Mouse (Mus musculus): ENCODE results near the gene Neu1. TPM values are rescaled to one million over a fixed set of nuclear protein-coding genes. Genes with fewer than 3 reads are reported as not detected.
"Not testable (repeated sequence)": the region's sequence is repeated elsewhere in the genome, so short reads cannot be mapped to it uniquely, and the experiment has no call there.

Gene Neu1
- polyA plus RNA-seq, 1 experiment from 2014 or later = 22.7 TPM

DNA sequence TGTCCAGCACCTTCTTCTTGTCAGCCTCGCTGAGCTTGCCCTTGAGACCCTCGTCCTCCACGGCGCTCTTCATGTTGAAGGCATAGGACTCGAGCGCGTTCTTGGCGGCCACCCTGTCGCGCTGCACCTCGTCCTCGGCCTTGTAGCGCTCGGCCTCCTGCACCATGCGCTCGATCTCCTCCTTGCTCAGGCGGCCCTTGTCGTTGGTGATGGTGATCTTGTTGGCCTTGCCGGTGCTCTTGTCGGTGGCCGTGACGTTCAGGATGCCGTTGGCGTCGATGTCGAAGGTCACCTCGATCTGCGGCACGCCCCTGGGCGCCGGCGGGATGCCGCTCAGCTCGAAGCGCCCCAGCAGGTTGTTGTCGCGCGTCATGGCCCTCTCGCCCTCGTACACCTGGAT lies 26.2 kb downstream of the Neu1 start:
- H3K4me2 ChIP-seq (replicated peaks) = peak overlapping the region; percentile 21; the same call in 1 of the 2 replicates

GRCm38 (mm10) chr17:34957966-34958365 lies 26.9 kb downstream of the Neu1 start:
- not testable (repeated sequence) for H3K36me3 ChIP-seq; ATAC-seq (ENCODE audit: insufficient number of reproducible peaks, low FRiP score, low TSS enrichment, low read depth); H3K27ac ChIP-seq (replicated peaks); H3K27me3 ChIP-seq; H3K9ac ChIP-seq; H3K4me3 ChIP-seq (replicated peaks); H3K4me1 ChIP-seq; H3K9me3 ChIP-seq (replicated peaks); H3K4me2 ChIP-seq (replicated peaks)
- WGBS = 32% methylated on average over 29 of the region's 40 CpGs

More for the DNA sequence above, 26.2 kb downstream of the Neu1 start:
- H3K9me3 ChIP-seq (replicated peaks); H3K27me3 ChIP-seq; H3K36me3 ChIP-seq; H3K9ac ChIP-seq; H3K27ac ChIP-seq (replicated peaks); ATAC-seq (ENCODE audit: insufficient number of reproducible peaks, low FRiP score, low TSS enrichment, low read depth); H3K4me3 ChIP-seq (replicated peaks); H3K4me1 ChIP-seq: not testable (repeated sequence)
- WGBS = 16% methylated on average over 38 of the region's 40 CpGs

DNA sequence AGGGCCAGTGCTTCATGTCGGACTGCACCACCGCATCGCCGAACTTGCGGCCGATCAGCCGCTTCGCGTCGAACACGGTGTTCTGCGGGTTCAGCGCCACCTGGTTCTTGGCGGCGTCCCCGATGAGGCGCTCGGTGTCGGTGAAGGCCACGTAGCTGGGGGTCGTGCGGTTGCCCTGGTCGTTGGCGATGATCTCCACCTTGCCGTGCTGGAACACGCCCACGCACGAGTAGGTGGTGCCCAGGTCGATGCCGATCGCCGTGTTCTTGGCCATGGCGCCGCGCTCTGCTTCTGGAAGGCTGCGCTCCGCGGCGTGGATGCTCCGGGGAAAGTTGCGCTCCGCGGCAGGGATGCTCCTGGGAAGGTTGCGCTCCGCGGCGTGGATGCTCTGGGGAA lies 27.7 kb downstream of the Neu1 start:
- H3K27me3 ChIP-seq; H3K9ac ChIP-seq; H3K36me3 ChIP-seq; H3K27ac ChIP-seq (replicated peaks); H3K9me3 ChIP-seq (replicated peaks); H3K4me1 ChIP-seq: not testable (repeated sequence)
- H3K4me3 ChIP-seq (replicated peaks) = peak overlapping the region; percentile 57
- WGBS = under 1% methylated on average over 32 of the region's 47 CpGs
- H3K4me2 ChIP-seq (replicated peaks) = peak overlapping the region; percentile 56
- ATAC-seq (ENCODE audit: insufficient number of reproducible peaks, low FRiP score, low TSS enrichment, low read depth) = peak; percentile 2; the same call in 1 of the 2 replicates

DNA sequence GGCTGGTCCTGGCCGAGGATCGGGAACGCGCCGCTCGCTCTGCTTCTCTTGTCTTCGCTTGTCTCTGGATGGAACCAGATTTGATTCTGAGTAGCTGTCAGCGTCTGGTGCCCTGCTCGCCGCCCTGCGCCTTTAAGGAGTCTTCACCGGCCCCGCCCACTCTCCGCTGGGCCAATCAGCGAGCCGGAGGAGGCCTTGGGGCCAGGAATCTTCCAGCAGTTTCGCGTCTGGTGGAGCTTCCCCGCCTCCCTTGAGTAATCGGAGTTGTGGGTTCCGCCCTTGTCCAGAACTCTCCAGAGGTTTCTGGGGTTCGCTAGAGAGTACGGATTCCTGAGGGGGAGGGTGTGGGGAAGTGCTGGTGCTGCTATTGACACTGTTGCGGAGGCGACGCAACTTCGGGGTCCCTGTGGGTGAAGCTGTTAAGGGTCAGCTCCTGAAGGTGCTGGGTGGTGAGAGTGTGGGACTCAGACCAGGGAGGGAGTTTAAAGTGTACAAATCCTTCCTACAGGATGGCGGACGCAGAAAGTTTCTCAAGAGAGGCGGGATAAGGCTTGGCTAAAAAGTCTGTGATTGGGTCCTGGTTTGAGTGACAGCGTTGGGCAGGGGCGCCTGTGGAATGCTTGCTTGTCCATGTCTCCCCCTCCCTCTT lies 28.2 kb downstream of the Neu1 start, which contains the start of gene Hspa1b:
TSS of gene Hspa1b (minus strand) at position 109 of the 649 bp plus-strand sequence.
- H3K4me1 ChIP-seq; H3K36me3 ChIP-seq; H3K27me3 ChIP-seq; H3K9me3 ChIP-seq (replicated peaks): not testable (repeated sequence)
- Histone ChIP-seq H3K9ac (peak within 1 kb of the TSS; percentile 41), H3K27ac (replicated peaks) (peak within 1 kb of the TSS; percentile 99), H3K4me2 (replicated peaks) (peak within 1 kb of the TSS; percentile 56), H3K4me3 (replicated peaks) (peak within 1 kb of the TSS; percentile 57)
- peak; percentile 92 for ATAC-seq (ENCODE audit: insufficient number of reproducible peaks, low FRiP score, low TSS enrichment, low read depth)
- WGBS = 0% methylated on average over 30 of the region's 32 CpGs

- no peak; the same call in 1 of the 2 replicates for ATAC-seq (ENCODE audit: insufficient number of reproducible peaks, low FRiP score, low TSS enrichment, low read depth)
Observed at GRCm38 (mm10) chr17:34959881-34960515, 28.9 kb downstream of the Neu1 start.

GRCm38 (mm10) chr17:34960702-34961493 lies 29.8 kb downstream of the Neu1 start:
- Histone ChIP-seq H3K27me3 (no peaks in the 10 kb centered on the region), H3K4me3 (replicated peaks) (no peak overlapping the region), H3K9me3 (replicated peaks) (no peaks in the 10 kb centered on the region), H3K4me2 (replicated peaks) (no peak overlapping the region), H3K4me1 (peaks cover 24% of the 10 kb centered on the region), H3K9ac (no peak overlapping the region), H3K27ac (replicated peaks) (peak overlapping the region; percentile 99), H3K36me3 (no peaks in the 10 kb centered on the region)
- ATAC-seq (ENCODE audit: insufficient number of reproducible peaks, low FRiP score, low TSS enrichment, low read depth) = no peak

More at GRCm38 (mm10) chr17:34959881-34960515, 28.9 kb downstream of the Neu1 start:
- WGBS = 12% methylated on average over 12 of the region's 12 CpGs
- Histone ChIP-seq H3K4me3 (replicated peaks) (peak overlapping the region; percentile 57), H3K9me3 (replicated peaks) (no peaks in the 10 kb centered on the region), H3K9ac (peak overlapping the region; percentile 41; the same call in 1 of the 2 replicates), H3K27ac (replicated peaks) (peak overlapping the region; percentile 99), H3K36me3 (no peaks in the 10 kb centered on the region), H3K4me1 (peaks cover 17% of the 10 kb centered on the region), H3K27me3 (no peaks in the 10 kb centered on the region), H3K4me2 (replicated peaks) (peak overlapping the region; percentile 56)

GRCm38 (mm10) chr17:34962125-34962524 lies 31.1 kb downstream of the Neu1 start:
- ATAC-seq (ENCODE audit: insufficient number of reproducible peaks, low FRiP score, low TSS enrichment, low read depth) = no peak
- no peak overlapping the region for H3K4me2 ChIP-seq (replicated peaks)
- H3K4me1 ChIP-seq = peaks cover 24% of the 10 kb centered on the region
- WGBS = 20% methylated on average over 3 of the region's 3 CpGs
- H3K4me3 ChIP-seq (replicated peaks) = no peak overlapping the region
- H3K36me3 ChIP-seq = no peaks in the 10 kb centered on the region
- no peaks in the 10 kb centered on the region for H3K9me3 ChIP-seq (replicated peaks)
- H3K9ac ChIP-seq = no peak overlapping the region
- peak overlapping the region; percentile 99 for H3K27ac ChIP-seq (replicated peaks)
- no peaks in the 10 kb centered on the region for H3K27me3 ChIP-seq

DNA sequence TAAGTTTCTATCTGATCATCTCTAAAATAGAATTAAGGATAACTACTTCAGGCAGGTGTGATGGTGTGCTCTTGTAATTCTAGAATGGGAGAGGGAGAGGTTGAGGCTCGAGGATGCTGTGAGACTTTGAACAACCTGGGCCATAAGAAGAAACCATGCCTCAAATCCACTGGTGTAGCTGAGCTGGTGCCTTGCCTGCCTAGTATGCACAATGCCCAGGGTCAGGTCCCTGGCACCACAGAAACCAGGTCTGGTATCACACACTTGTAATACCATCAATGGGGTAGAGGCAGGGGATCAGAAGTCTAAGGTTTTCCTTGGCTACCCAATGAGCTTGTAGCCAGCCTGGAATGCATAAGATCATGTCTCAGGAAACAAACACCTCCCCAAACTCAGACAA lies 31.8 kb downstream of the Neu1 start:
- Histone ChIP-seq H3K9me3 (replicated peaks) (no peaks in the 10 kb centered on the region), H3K27me3 (0 out of 2 replicates have a peak, but pooled peaks cover 5% of the 10 kb centered on the region), H3K27ac (replicated peaks) (peak overlapping the region; percentile 36), H3K4me1 (peaks cover 24% of the 10 kb centered on the region), H3K4me2 (replicated peaks) (no peak overlapping the region), H3K36me3 (no peaks in the 10 kb centered on the region), H3K4me3 (replicated peaks) (no peak overlapping the region), H3K9ac (no peak overlapping the region)
- WGBS = 36% methylated on average over 1 of the region's 1 CpGs
- ATAC-seq (ENCODE audit: insufficient number of reproducible peaks, low FRiP score, low TSS enrichment, low read depth) = no peak

GRCm38 (mm10) chr17:34964640-34965049 lies 33.6 kb downstream of the Neu1 start:
- no peak overlapping the region for H3K9ac ChIP-seq
- WGBS = 26% methylated on average over 1 of the region's 1 CpGs
- ATAC-seq (ENCODE audit: insufficient number of reproducible peaks, low FRiP score, low TSS enrichment, low read depth) = no peak
- H3K4me3 ChIP-seq (replicated peaks) = no peak overlapping the region
- H3K9me3 ChIP-seq (replicated peaks) = no peaks in the 10 kb centered on the region
- H3K36me3 ChIP-seq = no peaks in the 10 kb centered on the region
- peak overlapping the region; percentile 74 for H3K27ac ChIP-seq (replicated peaks)
- H3K4me1 ChIP-seq = peaks cover 27% of the 10 kb centered on the region
- H3K27me3 ChIP-seq = peaks cover 22% of the 10 kb centered on the region
- H3K4me2 ChIP-seq (replicated peaks) = no peak overlapping the region

DNA sequence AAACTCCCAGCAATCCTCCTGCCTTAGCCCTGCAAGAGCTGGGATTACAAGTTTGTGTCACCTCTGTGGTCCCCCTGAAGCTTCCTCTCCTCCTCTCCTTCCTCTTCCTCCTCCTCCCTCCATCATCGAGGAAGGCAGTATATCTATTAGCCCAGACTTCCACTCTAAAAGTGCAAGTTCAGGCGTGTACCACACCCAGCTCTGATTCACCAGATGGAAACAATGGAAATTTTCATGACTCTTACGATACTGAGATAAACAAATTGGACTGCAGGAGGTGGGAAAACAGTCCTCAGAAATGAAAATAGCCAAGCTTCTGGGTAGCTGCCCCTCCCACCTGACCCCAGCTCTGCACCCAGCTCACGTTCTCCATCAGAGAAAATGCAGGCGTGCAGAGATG lies 34.6 kb downstream of the Neu1 start:
- H3K27ac ChIP-seq (replicated peaks) = peak overlapping the region; percentile 74
- peaks cover 18% of the 10 kb centered on the region; the same call in 1 of the 2 replicates for H3K4me1 ChIP-seq
- no peak overlapping the region for H3K4me3 ChIP-seq (replicated peaks)
- no peak overlapping the region for H3K9ac ChIP-seq
- H3K4me2 ChIP-seq (replicated peaks) = no peak overlapping the region
- WGBS = 55% methylated on average over 5 of the region's 5 CpGs
- ATAC-seq (ENCODE audit: insufficient number of reproducible peaks, low FRiP score, low TSS enrichment, low read depth) = no peak
- peaks cover 25% of the 10 kb centered on the region for H3K27me3 ChIP-seq
- no peaks in the 10 kb centered on the region for H3K9me3 ChIP-seq (replicated peaks)
- no peaks in the 10 kb centered on the region for H3K36me3 ChIP-seq

DNA sequence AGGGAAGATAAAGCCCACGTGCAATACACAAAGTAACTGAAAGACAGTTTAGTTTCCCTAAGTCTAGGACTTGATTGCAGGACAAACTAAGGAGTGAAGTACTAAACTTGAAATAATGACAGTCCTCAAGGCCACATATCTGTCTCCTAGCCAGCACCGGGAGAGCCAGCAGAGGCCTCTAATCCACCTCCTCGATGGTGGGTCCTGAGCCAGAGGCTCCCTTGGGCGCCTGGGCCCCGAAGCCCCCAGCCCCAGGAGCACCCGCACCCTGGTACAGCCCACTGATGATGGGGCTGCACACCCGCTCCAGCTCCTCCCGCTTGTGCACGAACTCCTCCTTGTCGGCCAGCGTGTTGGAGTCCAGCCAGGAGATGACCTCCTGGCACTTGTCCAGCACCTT lies 38.8 kb downstream of the Neu1 start, which contains the start of gene Gm20481:
TSS of gene Gm20481 (plus strand) at position 91 of the 400 bp plus-strand sequence.
- not testable (repeated sequence) for ATAC-seq (ENCODE audit: insufficient number of reproducible peaks, low FRiP score, low TSS enrichment, low read depth); H3K9me3 ChIP-seq (replicated peaks); H3K9ac ChIP-seq; H3K27ac ChIP-seq (replicated peaks); H3K36me3 ChIP-seq; H3K4me2 ChIP-seq (replicated peaks); H3K4me3 ChIP-seq (replicated peaks)
- peaks cover 19% of the 10 kb centered on the region for H3K4me1 ChIP-seq
- WGBS = 67% methylated on average over 8 of the region's 11 CpGs
- H3K27me3 ChIP-seq = peaks cover 25% of the 10 kb centered on the region

Data from embryonic facial prominence, embryonic 15.5 days (tissue).